Mouse (Mus musculus) liver, embryonic 14.5 days (tissue): Measurements from ENCODE around the gene Dnm1.

ENCODE experiments used
- CTCF ChIP-seq: IDR thresholded peaks from 2 replicates; pipeline ENCODE4 v1.5.1; 2016; ENCODE audit warnings: antibody characterized with exemption, low read depth, control low read depth
- EP300 ChIP-seq: IDR thresholded peaks from 2 replicates; pipeline ENCODE4 v1.6.1; 2016; ENCODE audit warnings: antibody characterized with exemption, low read depth

DNA sequence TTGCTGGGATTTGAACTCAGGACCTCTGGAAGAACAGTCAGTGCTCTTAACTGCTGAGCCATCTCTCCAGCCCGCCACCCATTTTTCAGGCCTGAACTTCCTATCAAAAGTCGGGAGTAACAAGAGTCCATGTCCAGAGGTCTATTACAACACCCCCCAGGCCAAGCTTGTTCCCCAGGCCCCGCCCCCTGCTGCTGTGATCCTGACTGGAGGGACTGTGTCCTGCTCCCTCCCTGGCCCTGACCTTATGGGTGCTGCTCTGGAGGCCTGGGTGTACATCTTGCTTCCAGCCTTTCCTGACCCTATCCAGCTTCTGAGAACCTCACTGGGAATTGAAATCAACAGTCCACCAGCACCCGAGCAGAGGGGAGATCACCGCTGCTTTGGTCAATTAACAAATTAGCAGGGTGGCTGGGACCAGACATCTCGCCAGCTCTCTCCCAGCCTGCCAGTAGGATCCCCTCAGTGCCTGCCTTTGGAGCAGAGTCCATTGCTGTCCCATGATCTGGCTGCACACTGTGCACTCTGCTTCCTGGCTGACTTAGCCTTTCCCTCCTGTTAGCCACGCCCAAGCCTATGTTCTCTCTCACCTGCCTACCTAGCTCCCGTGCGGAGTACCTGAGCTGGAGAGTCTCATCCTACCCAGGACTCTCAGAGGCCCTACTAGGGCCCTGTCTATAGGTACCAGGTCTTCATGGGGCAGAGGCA is 31.4 kb downstream of the Dnm1 start:
- no peak for TF ChIP-seq CTCF
- no peak for TF ChIP-seq EP300
